Mouse (Mus musculus): ENCODE measurements around the gene Yars2.
A peak's percentile ranks its signal among the peaks of the same experiment; 100 is the strongest.

GRCm38 (mm10) chr16:16303888-16304287, 1.1 kb downstream of the Yars2 start:
- TF ChIP-seq KAT2A (conservative IDR thresholded peaks at IDR 0.05; ENCODE audit: low read depth, low read length) (no peak), EP300 (IDR thresholded peaks at IDR 0.05; ENCODE audit: low read depth in 1 of 2, low read length in 2 of 2) (no peak), MXI1 (IDR thresholded peaks at IDR 0.05; ENCODE audit: low read depth, low read length) (no peak), POLR2A (IDR thresholded peaks at IDR 0.05; ENCODE audit: control insufficient read depth in 1 of 2, insufficient read depth in 1 of 2, low read depth in 1 of 2, low read length in 2 of 2, poor library complexity in 1 of 2) (no peak), SMC3 (IDR thresholded peaks at IDR 0.05; ENCODE audit: low read depth, low read length) (no peak), UBTF (IDR thresholded peaks at IDR 0.05; ENCODE audit: borderline replicate concordance, insufficient read depth, low read depth, low read length) (no peak), TBP (IDR thresholded peaks at IDR 0.05; ENCODE audit: low read depth, low read length) (no peak), MYB (IDR thresholded peaks at IDR 0.05; ENCODE audit: low read depth, low read length) (no peak), ZKSCAN1 (IDR thresholded peaks at IDR 0.05; ENCODE audit: low read depth, low read length) (no peak), CTCF (IDR thresholded peaks at IDR 0.05 in 2 of 3, conservative IDR thresholded peaks at IDR 0.05 in 1 of 3; ENCODE audit: control insufficient read depth in 1 of 3, insufficient read depth in 1 of 3, low read depth in 2 of 3, low read length in 3 of 3, poor library complexity in 1 of 3, severe bottlenecking in 1 of 3) (peak in 1 of 3 experiments; percentile 40; a peak in 2 of 6 replicates), ELF1 (IDR thresholded peaks at IDR 0.05; ENCODE audit: low read depth, low read length) (no peak), MYC (IDR thresholded peaks at IDR 0.05; ENCODE audit: low read depth, low read length) (no peak), MAZ (IDR thresholded peaks at IDR 0.05; ENCODE audit: low read depth, low read length) (no peak), POLR2AphosphoS2 (IDR thresholded peaks at IDR 0.05; ENCODE audit: low read length) (no peak)

Measured in MEL (cell line).